Mouse (Mus musculus): ENCODE measurements at regions not wholly inside any gene's neighbourhood (a gene's known extent, or its start where the extent isn't known, plus 50 kb on each side); places are given as distances from the start of the nearest gene placed in this dataset.

DNA sequence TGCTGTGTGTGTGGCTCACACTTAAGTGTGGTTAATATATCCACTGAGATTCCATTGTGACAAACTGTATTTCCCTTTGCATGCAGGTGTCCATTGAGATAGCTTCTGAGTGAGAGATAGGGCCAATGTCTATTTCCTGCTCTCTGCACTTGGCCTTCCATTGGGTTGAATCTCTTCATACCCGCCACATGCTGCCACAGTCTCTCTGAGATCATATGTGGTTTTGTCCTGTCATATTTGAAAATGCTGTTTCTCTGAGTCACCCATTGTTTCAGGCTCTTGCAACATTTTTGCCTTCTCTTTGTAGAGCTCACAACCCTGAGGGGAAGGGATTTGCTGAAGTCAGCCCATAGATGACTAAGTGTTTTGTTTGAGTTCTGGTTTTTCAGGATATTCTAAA, 2081.3 kb downstream of the Olfm4 start:
- peak; percentile 5 for DNase-seq

DNA sequence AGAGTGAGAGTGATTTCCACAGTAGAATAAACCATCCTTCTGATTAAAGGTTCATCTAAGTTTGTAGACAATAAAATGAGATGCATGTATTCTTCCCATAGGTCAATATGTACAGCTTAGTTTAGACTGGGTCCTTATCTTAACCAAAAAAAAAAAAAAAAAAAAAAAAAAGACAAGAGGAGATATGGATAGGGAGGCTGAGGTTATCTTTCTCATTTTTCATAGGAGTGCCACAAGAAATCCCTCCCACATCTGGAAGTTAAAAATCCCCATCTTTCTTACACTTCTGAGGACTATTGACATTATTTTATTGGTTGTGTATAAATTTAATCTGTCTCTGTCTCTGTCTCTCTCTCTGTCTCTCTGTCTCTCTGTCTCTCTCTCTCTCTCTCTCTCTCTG, 2117.8 kb downstream of the Olfm4 start:
- no peak for DNase-seq

DNA sequence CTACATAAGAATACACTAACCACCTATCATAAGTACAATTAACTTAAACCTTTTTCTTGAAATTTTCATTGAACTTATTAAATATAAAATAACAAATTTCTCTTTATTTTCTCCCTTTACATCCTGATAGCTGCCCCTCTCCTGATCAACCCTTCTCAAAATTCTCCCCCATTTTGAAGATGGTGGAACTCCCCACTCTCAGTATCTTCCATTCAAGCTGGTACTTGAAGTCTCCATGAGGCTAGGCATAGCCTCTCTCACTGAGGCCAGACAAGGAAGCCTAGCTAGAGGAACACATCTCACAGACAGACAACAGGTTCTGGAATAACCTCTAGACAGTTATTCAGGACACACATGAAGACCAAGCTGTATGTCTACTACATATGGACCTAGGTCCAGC, 2129.0 kb downstream of the Olfm4 start:
- DNase-seq = no peak

- no peak for DNase-seq
These were observed 2165.1 kb downstream of the Olfm4 start for GRCm38 (mm10) chr14:82148827-82149498.

DNA sequence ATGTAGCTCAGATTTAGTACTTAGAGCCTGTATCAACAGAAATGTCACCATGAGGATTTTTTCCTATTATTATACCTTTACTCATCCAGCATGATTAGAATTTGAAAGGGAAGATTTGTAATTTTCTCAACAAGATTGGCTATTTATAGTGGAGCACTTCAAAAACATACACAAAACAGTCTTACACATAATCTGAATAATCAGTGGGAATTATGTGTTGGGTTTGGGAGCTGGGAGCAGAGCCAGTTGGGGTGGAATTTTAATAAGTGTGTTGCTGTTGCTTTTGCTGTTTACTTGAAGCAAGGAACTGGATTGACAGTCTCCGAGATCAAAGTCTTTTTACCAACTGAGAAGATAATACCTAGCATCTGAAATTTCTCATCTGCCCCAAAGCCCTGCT, 2201.5 kb downstream of the Olfm4 start:
- DNase-seq = no peak

DNA sequence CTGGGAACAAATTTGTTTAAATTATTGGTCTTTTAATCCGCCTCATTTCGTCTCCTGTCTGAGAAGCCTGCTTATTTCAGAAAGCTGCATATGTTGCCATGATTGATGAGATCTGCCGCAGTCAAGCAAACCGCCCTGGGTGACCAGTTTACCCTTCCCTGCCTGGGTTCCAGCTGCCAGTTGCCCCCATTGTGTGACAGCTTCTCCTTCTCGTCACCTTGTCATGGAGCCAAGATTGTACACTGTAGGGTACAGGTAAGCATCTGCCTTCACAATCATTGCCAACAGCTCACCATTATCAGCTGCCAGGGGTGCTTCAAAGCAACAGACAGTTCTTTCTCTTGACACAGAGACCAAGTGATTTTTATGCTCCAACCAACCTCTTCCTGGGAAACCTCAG, 2226.5 kb downstream of the Olfm4 start:
- DNase-seq = no peak

- no peak for DNase-seq
These were observed 2214.8 kb upstream of the Pcdh17 start for GRCm38 (mm10) chr14:82228522-82228921.

GRCm38 (mm10) chr14:82236238-82236637, 2207.1 kb upstream of the Pcdh17 start:
- DNase-seq = no peak

GRCm38 (mm10) chr14:82243321-82243720, 2200.0 kb upstream of the Pcdh17 start:
- no peak for DNase-seq

- DNase-seq = no peak
These were observed 2198.5 kb upstream of the Pcdh17 start for GRCm38 (mm10) chr14:82244891-82245290.
